Mouse (Mus musculus): ENCODE data around the gene Slc27a4.

DNA sequence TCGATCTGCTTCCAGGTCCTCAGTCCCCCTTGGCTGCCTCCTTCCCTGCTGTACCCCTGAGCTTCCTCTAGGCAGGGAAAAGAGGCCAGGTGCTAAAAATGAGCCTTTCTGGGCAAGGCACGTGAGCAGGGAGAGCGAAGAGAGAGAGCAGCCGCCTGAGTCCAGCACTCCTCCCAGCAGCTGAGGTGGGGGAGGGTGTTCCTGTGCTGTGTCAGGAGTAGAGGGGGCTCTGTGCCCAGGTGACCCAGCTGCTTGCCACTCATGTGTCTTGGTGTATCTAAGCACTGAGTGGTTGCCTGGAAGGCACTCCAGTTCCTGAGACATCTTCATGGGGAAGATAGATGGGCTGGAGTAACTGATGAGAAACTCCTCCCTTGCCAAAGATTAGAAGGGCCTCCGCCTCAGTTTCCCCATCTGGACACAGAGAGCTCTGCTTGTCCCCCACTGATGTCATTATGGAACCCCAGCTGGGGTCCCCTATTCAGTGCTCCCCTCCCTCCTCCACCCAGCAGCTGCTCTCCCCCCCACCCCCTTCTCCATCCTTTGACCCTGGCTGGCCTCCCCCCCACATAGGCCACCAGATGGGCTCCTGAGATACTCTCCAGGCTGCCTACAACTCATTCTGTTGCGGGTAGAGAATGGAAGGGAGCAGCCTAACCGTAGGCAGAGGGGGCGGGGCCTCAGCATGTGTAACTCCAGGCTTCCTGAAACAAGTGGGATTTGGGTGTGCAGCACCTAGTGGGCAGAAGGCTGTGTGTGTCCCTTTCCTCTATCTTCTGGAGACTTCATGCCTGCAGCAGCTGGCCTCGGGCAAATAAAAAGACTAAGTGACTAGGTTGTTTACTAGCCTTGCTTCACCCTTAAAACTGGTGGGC lies 41.0 kb downstream of the Slc27a4 start:
- TF ChIP-seq POLR2A (IDR thresholded peaks at IDR 0.05; ENCODE audit: low read depth, low read length) (no peak), CTCF (IDR thresholded peaks at IDR 0.05; ENCODE audit: extremely low read depth, insufficient read depth, insufficient read length, insufficient replicate concordance) (no peak)

All from spleen, adult 2 months (tissue).